Mouse (Mus musculus) G1E-ER4 (cell line): Measurements from ENCODE around the gene Specc1. TPM values are rescaled to one million over a fixed set of nuclear protein-coding genes. Genes with fewer than 3 reads are reported as not detected.
A peak's percentile ranks its signal among the peaks of the same experiment; 100 is the strongest.

Experiments used
- GATA1 ChIP-seq: IDR thresholded peaks from one replicate; pipeline ENCODE4 v1.8.0; 2012; ENCODE audit warnings: low read length, inconsistent platforms
- polyA plus RNA-seq: library from polyadenylated mRNA; stranded (reverse); fragments of >175 nt; gene quantifications from 2 replicates; pipeline ENCODE4 v1.2.3, GENCODE M21; 2012

The Specc1 gene
- polyA plus RNA-seq, 1 experiment = 3.0 TPM

DNA sequence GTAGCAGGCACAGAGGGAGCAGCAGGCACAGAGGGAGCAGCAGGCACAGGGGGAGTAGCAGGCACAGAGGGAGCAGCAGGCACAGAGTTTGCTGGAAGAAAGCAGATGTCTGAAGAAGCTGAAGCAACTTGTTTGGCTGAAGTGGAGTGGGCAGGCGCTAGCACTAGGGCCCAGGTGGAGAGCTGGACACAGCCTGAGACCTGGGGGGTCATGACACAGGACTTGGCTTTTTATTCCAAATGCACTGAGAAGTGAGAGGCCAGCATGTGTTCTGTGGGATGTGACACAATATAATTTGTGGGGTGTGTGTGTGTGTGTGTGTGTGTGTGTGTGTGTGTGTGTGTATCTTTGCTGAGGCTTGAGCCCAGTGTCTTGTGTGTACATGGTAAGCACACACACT lies 64.3 kb downstream of the Specc1 start:
- TF ChIP-seq GATA1 = no peak

DNA sequence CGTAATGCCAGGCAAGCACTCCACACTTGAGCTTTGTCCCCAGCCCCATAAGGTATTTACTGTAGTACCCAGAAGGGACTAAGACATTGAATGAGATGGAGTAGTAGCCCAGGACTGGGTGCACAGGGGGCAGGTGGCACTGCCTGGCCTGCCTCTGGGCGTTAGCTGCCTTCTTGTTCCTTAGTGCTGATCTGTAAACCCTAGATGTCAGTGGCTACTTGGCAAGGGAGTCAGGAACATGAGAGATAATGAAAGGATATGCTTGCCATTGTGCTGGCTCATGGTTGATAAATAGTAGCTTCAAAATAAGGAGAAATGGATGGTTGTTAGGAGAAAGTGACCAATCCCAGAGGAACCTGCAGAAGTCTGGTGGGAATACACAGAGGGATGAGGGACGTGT lies 65.5 kb downstream of the Specc1 start:
- TF ChIP-seq GATA1 = no peak

DNA sequence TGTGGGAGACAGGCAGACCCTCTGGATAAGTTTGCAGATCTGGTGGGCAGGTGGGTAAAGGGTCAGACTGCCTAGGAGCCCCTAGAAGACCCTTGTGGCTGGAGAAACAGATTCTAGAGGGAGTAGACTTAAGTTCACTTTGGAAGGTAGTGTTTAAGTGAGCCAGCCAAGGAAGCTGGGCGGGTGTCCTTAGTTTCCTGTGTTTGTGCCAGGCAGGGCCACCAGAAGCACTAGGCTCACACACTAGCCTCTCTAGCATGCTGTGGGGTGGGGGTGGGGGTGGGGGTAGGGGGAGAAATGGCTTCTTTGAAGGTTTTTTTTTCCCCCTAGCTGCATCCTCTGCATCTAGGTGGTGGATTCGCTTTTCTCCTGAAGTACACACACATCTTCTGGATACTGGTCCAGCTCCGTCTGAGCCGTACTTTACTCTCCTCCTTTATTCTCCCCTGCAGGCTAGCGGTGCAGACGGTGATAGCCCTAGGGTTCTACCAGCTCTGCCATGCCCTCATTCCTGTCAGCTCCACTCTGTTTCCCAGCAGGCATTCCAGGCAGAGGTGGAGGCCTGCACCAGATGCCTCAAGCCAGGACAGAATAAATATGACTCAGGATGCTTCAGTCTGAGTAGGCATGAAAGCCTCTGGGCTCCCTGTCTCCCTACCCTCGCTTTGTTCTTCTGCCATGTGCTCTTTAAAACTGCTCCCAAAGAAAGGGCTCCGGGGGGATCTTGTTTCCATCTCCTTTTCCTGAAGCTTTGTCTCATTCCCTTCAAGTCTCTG lies 66.3 kb downstream of the Specc1 start:
- no peak for TF ChIP-seq GATA1

DNA sequence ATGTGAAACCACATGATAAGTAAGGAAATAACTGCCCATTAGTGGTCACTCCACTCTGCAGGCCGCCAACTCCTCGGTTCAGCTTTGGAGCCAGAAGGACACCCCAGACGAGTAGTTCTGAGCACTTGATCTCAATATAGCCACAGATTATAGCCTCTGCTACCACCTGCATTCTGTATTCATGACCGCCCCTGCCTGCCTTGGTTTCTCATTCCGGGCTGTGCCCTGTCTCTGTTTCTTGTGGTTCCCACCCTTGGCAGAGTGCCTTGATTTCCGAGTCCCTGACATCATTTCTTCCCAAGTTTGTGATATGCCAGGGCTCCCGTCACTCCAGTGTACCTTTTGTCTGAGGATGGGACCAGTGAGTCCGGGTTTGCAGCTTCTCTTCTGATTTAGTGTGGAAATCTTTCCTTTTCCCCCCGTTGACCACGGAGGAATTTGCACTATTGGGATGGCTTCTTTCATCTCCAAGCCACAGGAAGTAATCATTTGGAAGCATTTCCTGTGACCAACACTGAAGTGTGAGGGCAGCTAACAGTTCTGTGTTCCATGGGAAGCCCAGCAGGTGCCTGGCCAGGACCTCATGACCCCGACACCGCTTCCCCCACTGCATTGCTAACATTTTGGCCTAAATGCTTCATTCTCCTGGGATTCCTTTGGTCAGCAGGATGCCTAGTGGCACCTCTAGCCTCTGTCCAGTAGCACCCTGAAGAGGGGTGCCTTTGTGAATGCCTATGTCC lies 67.1 kb downstream of the Specc1 start:
- TF ChIP-seq GATA1 = no peak

DNA sequence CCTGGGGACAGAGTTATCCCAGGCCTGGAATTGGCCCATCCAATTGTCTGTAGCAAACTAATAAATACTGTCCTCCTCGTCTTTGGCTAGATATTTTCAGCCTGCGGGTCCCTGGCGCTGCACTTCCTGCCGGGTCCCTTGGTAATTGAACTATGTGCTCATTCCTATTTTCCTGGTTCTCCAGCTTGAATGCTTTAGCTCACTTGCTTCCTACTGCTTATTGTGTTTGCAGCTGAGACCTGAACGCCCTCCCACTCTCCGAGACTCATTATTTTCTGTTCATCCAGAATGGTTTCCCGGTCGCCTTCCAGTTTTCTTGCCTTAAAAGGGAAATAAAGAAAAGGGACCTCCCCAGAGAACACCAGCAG lies 67.7 kb downstream of the Specc1 start:
- TF ChIP-seq GATA1 = no peak

DNA sequence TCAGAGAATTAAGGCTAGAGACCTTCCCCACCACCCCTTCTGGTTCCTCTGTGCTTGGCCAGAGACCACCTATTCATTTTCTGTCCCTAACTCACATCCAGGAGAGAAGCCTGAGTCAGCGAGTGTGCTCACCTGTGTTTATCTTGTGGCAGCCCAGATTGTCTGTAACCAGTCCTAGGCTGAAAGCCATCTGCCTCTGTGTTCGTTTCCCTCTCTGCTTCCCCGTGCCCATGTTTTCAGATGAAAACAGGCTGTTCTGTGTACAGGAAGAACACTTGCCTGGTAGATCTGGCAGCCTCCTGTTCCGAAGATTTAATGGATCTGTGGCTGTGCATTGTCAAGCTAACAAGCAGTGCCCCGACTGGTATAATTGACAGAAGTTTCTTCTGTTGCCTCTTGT lies 68.4 kb downstream of the Specc1 start:
- no peak for TF ChIP-seq GATA1

DNA sequence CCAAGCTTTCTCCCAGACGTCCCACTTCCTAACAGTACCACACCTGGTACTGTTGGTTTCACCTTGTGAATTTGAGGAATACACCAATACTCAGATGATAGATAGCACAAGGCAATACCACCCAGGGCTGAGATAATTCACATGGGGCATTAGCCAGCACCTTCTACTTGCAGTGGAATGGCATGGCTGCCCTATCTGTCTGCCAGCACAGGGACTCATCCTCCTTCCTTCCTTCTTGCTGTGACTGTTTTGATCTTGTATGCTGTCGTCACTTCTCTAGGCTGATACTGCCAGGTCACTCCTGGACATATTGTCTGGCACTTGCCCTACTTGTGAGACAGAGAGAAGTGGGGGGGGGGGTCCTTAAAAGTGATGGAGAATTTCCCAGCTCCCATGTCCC lies 69.2 kb downstream of the Specc1 start:
- no peak for TF ChIP-seq GATA1

DNA sequence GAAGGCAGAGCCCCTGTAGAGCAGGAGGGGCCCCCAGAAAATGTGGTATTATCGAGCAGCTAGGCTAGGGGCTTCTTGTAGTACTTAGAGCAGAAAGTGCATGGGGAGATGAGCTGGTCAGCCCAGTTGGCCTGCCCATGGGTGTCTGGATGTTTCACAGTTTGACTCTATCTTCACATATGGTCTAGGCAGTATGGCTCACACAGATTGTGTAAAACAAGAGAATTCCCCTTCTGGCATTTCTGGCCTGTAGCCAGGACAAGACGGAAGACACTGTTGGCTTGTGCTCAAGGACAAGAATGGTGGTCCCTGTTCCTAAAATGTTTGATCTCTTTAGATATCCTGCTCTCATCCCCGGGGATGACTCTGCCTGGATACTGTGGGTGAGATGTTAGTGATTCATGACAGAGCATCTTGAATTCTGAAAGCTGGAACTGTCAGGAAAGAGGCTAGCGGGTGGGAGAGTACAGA lies 69.8 kb downstream of the Specc1 start:
- TF ChIP-seq GATA1 = no peak

DNA sequence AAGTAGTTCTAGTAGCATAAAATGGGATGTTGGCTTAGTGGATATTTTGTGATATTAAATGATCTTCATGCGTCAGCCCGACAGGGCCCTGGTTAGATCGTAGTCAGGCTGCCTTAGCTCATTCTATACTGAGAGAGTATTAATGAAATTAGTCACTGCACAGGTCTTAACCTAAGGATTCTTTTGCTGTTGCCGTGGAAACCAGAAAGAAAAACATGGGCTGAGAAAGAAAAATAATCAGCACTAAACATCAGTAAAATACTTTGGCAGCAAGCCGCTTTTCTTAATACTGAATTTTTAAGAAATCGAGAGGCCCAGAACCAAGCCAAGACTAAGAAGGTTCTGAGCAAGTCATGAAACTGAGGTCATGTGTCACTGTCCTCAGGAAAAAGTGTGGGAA lies 70.7 kb downstream of the Specc1 start:
- no peak for TF ChIP-seq GATA1

DNA sequence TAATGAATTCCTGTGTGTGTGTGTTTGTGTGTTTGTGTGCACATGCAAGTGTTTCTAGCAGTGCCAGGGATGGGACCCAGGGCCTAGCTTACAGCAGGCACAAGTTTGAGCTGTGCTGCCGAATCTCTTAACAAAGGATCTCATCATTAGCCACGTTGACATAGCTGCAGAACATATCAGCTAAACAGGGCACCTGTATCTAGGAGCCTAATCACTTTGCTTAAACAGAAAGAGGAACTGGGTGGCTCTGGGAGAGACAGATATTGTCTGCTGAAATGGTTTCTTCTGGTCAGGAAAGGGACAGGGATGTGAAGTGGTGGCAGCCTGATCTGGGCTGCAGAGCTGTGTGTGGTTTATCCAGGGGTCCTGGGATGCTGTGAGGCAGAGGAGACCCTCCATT lies 71.1 kb downstream of the Specc1 start:
- TF ChIP-seq GATA1 = peak; percentile 77

DNA sequence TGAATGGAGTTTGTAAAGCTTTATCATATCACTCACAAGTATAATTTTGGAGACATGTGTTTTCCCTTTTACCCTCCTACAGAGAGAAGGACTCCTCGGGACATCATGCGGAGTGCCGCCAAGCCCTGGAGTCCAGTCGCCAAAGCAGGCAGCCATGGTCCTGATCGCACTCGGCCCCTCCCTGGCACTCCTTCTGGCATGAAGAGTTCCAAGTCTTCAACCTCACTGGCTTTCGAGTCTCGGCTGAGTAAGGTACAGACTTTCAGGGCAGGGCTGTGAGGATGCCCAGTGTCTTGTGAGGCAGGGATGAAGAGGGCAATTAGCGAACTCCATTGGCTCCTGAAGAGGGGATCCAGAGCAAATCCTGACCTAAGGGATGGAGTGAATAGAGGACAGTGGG lies 72.6 kb downstream of the Specc1 start:
- no peak for TF ChIP-seq GATA1

DNA sequence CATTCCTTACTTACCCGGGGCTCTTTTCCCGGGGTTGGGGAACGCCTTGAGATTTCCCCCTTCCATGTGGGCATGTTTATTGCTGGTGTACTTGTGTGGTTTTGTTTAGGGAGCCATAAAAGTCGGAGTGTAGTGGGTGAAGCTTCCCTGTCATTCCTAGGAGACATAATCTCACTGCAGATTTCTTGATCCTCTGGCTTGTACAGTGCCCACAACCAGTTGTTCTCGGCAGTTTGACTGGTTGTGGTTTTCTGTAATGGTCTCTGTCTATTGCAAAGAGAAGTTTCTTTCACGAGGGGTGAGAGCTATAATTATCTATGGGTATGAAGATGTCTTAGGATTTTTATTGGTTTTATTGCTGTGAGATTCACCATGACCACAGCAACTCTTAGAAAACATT lies 78.0 kb downstream of the Specc1 start:
- no peak for TF ChIP-seq GATA1

DNA sequence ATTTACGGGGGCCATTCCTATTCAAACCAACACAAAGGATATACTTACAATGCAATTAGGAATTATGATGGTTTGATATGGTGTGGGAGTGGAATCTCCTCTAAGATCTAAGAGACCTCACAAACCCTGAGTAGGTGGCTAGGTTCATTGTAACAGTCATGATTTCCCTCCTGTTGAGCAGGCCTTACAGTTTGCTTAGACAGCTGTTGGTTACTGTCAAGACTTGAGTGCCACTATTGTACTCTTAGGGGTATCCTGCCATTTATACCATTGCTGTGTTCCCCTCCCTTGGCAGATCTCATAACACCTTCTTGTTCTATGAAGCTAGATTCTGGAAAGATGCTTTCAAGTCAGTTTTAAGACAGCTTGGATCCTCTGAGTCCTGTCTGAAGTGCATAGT lies 78.7 kb downstream of the Specc1 start:
- TF ChIP-seq GATA1 = no peak

DNA sequence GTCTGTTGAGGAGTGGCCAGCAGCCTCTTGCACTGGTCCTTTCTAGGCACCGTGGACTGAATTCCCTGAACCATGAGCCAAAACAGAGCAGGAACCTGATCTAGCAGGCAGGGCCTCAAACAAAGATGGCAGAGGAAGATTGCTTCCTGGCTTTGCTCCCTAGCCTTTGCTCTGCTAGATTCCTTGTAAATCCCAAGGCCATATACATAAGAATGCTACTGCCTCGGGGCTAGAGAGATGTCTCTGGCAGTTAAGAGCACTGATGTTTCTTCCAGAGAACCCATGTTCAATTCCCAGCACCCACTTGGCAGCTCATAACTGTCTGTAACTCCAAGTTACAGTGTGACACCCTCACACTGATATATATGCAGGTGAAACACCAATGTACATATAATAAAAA lies 83.6 kb downstream of the Specc1 start:
- no peak for TF ChIP-seq GATA1

DNA sequence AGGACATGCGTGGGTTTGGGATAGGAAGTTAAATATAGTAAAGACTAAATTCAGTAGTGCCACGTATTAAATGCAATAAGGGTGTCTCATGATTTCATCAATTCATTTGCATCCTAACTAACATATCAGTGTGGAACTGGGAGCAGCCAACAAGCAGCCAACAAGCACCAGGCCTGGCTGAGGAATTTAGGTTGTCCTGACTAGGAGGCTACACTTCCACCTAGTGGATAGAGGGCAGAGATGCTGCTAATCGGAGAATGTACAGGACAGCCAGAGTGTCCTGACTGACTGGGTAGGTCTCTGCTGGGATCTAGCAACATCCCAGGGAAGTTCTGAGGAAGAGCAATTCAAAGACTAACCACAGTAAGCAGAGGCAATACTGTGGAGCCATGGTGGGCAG lies 88.1 kb downstream of the Specc1 start:
- TF ChIP-seq GATA1 = no peak

DNA sequence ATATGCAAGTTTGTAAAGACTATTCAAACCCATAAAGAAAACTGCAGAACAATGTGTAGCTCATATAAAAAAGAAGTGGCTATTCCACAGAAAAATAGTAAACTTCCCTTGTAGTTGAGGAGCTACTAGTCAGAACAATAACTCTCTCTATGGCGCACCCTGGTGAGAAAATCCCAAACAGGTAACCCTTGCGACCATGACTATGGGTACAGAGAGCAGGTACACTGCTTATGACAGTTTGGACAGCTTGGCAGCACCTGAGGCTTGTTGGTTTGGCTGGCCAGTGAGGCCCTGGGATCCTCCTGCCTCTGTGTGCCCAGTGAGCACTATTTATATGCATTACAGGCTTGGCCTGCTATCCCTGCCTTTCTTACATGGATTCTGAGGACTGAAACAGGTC lies 89.4 kb downstream of the Specc1 start:
- TF ChIP-seq GATA1 = no peak
